In the genomic region with DNA sequence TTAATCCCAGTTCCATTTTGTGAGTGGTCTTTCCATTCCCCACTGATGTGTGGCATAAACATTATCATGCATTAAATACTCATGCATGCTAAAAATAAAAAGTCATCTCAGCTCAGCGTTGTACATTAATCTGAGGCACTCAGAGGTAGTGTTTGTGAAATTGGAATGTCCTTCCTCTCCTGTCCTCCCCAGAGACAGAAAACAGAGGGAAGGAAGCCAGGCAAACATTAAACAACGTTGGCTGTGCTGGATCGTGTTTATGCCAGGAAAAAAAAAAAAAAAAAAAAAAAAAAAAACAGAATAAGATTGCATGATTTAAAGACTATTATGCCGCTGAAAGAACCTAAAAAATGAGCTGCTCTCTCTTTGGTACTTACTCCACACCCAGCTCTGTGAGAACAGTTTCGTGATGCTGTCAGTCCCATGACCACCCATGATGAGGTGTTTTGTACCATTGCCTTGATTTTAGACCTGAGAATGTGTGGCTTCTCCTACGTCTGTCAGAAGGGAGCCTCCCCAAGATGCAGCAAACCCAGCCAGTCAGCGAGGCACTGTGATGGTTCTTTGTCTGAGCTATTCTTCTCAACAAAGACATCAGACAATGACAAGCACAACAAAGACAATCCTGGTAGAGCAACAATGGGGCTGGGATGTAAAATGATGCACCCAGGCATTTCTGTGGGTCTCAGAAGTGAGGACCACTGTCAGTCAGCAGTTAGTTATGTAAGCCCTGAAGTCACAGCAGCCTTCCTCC, we compare ENCODE assay signal across 15 mouse cellular contexts.
DNase-seq lines count a peak whose midpoint lies in the region; ATAC-seq and TF ChIP-seq lines count a peak whose summit lies in the region.
"Had no signal": no experiment of that assay in that cellular context is flagged by ENCODE, and none has a peak within 500 bp of the region (broad histone marks: within the 10 kb centered on the region; RNA-seq: fewer than 3 reads in every experiment).

No protein-coding gene starts in this region.

- DNase-seq in heart, postnatal 25 days (ENCODE audit: low spot score) = no peak
- DNase-seq in lung, embryonic 14.5 days = peak; percentile 78
- no peak for DNase-seq in lung, adult 2 months
- DNase-seq in R1 (ENCODE audit: low read depth, low spot score) = peak; percentile 22
- DNase-seq in cerebellum, postnatal 14 days = no peak
- DNase-seq: cerebellum, postnatal 25 days; heart, adult 18-20 months; kidney, postnatal 4 days had no signal

- H3K27me3 ChIP-seq in heart, embryonic 15.5 days = no peaks in the 10 kb centered on the region
- no peaks in the 10 kb centered on the region for H3K27me3 ChIP-seq in lung, embryonic 14.5 days (ENCODE audit: insufficient read depth, low read length)
- no peaks in the 10 kb centered on the region for H3K27me3 ChIP-seq in hindbrain, embryonic 16.5 days (replicated peaks; ENCODE audit: control insufficient read depth, insufficient read depth, low read length)
- H3K27me3 ChIP-seq: embryonic facial prominence, embryonic 15.5 days; hindbrain, embryonic 15.5 days; limb, embryonic 12.5 days; midbrain, embryonic 13.5 days; neural tube, embryonic 12.5 days had no signal

- H3K9ac ChIP-seq in heart, embryonic 15.5 days = no peak overlapping the region
- H3K9ac ChIP-seq in lung, embryonic 14.5 days = no peak overlapping the region
- H3K9ac ChIP-seq in hindbrain, embryonic 16.5 days (ENCODE audit: low read depth, low read length) = no peak overlapping the region
- H3K9ac ChIP-seq: embryonic facial prominence, embryonic 15.5 days; hindbrain, embryonic 15.5 days; limb, embryonic 12.5 days; midbrain, embryonic 13.5 days; neural tube, embryonic 12.5 days had no signal

- TF ChIP-seq CTCF in lung, embryonic 14.5 days (IDR thresholded peaks at IDR 0.05; ENCODE audit: low read depth) = no peak
- TF ChIP-seq CTCF in lung, adult 2 months (IDR thresholded peaks at IDR 0.05; ENCODE audit: insufficient read depth, low read length) = no peak

- 43% methylated on average over 7 of the region's 7 CpGs for WGBS in heart, embryonic 15.5 days
- 24% methylated on average over 7 of the region's 7 CpGs for WGBS in lung, embryonic 14.5 days
- 27% methylated on average over 7 of the region's 7 CpGs for whole genome bisulfite sequencing in lung, adult 2 months
- 21% methylated on average over 7 of the region's 7 CpGs for WGBS in hindbrain, embryonic 16.5 days

- H3K9me3 ChIP-seq in heart, embryonic 15.5 days (replicated peaks) = no peaks in the 10 kb centered on the region
- H3K9me3 ChIP-seq in lung, embryonic 14.5 days (ENCODE audit: low read depth, low read length) = no peaks in the 10 kb centered on the region
- no peaks in the 10 kb centered on the region for H3K9me3 ChIP-seq in hindbrain, embryonic 16.5 days (ENCODE audit: control insufficient read depth, low read length)
- H3K9me3 ChIP-seq: embryonic facial prominence, embryonic 15.5 days; hindbrain, embryonic 15.5 days; limb, embryonic 12.5 days; midbrain, embryonic 13.5 days; neural tube, embryonic 12.5 days had no signal

- H3K4me3 ChIP-seq in heart, embryonic 15.5 days = no peak overlapping the region
- no peak overlapping the region for H3K4me3 ChIP-seq in lung, embryonic 14.5 days (ENCODE audit: low read depth, low read length)
- no peak overlapping the region for H3K4me3 ChIP-seq in lung, adult 2 months (replicated peaks; ENCODE audit: extremely low read depth, low read depth, low read length)
- H3K4me3 ChIP-seq in hindbrain, embryonic 16.5 days (ENCODE audit: low read length) = no peak overlapping the region
- H3K4me3 ChIP-seq: embryonic facial prominence, embryonic 15.5 days; hindbrain, embryonic 15.5 days; limb, embryonic 12.5 days; midbrain, embryonic 13.5 days; neural tube, embryonic 12.5 days had no signal

- no peak for TF ChIP-seq POLR2A in lung, adult 2 months (IDR thresholded peaks at IDR 0.05; ENCODE audit: borderline replicate concordance, extremely low read depth, low read depth, low read length)

- H3K36me3 ChIP-seq in heart, embryonic 15.5 days = no peaks in the 10 kb centered on the region
- no peaks in the 10 kb centered on the region for H3K36me3 ChIP-seq in lung, embryonic 14.5 days (ENCODE audit: insufficient read depth)
- H3K36me3 ChIP-seq in hindbrain, embryonic 16.5 days (ENCODE audit: control insufficient read depth, insufficient read depth, low read length) = no peaks in the 10 kb centered on the region
- H3K36me3 ChIP-seq: embryonic facial prominence, embryonic 15.5 days; hindbrain, embryonic 15.5 days; limb, embryonic 12.5 days; midbrain, embryonic 13.5 days; neural tube, embryonic 12.5 days had no signal

- ATAC-seq in heart, embryonic 15.5 days (replicated peaks; ENCODE audit: insufficient number of reproducible peaks, insufficient read depth, low FRiP score, low read depth) = no peak
- ATAC-seq in lung, embryonic 14.5 days (ENCODE audit: insufficient read depth) = peak; percentile 67
- 0 out of 2 replicates have a peak, but pooled peaks have one; percentile 28 for ATAC-seq in hindbrain, embryonic 16.5 days
- ATAC-seq: midbrain, embryonic 13.5 days had no signal

- H3K4me1 ChIP-seq in heart, embryonic 15.5 days (replicated peaks) = peaks cover 17% of the 10 kb centered on the region
- peaks cover 3% of the 10 kb centered on the region for H3K4me1 ChIP-seq in lung, embryonic 14.5 days (ENCODE audit: insufficient read depth)
- 0 out of 2 replicates have a peak, but pooled peaks cover 2% of the 10 kb centered on the region for H3K4me1 ChIP-seq in lung, adult 2 months (ENCODE audit: control insufficient read depth, insufficient read depth, low read length)
- no peaks in the 10 kb centered on the region; the same call in 1 of the 2 replicates for H3K4me1 ChIP-seq in hindbrain, embryonic 16.5 days (ENCODE audit: control insufficient read depth, insufficient read depth, low read depth, low read length)
- H3K4me1 ChIP-seq: hindbrain, embryonic 15.5 days; limb, embryonic 12.5 days; midbrain, embryonic 13.5 days; neural tube, embryonic 12.5 days had no signal

- peak overlapping the region; percentile 32 for H3K27ac ChIP-seq in heart, embryonic 15.5 days
- H3K27ac ChIP-seq in lung, embryonic 14.5 days (ENCODE audit: low read depth) = peak overlapping the region; percentile 66
- H3K27ac ChIP-seq in hindbrain, embryonic 16.5 days (ENCODE audit: low read depth, low read length) = no peak overlapping the region
- H3K27ac ChIP-seq: embryonic facial prominence, embryonic 15.5 days; hindbrain, embryonic 15.5 days; limb, embryonic 12.5 days; midbrain, embryonic 13.5 days; neural tube, embryonic 12.5 days had no signal

- H3K4me2 ChIP-seq in heart, embryonic 15.5 days = no peak overlapping the region
- H3K4me2 ChIP-seq in lung, embryonic 14.5 days = no peak overlapping the region
- no peak overlapping the region for H3K4me2 ChIP-seq in hindbrain, embryonic 16.5 days (ENCODE audit: low read length)
- H3K4me2 ChIP-seq: embryonic facial prominence, embryonic 15.5 days; hindbrain, embryonic 15.5 days; limb, embryonic 12.5 days; midbrain, embryonic 13.5 days; neural tube, embryonic 12.5 days had no signal

- intact Hi-C loops in heart, postnatal 25 days (cut with DNase I) = loop anchor here (5.0 to 10.0 kb wide), 4 partner anchors 87 to 449 kb away; no protein-coding TSS in a partner anchor

Comparison
In these comparisons a context has a peak if more than half of its experiments do, and no peak if none do; other contexts are left out.
1. DNase-seq: peak in lung, embryonic 14.5 days (single experiment) and R1 (single experiment); none in heart, postnatal 25 days (single experiment), lung, adult 2 months (single experiment) and cerebellum, postnatal 14 days (0 of 2).